Mouse (Mus musculus) olfactory bulb, adult 2 months (tissue): ENCODE results near the gene Spryd7. TPM values are rescaled to one million over a fixed set of nuclear protein-coding genes. Genes with fewer than 3 reads are reported as not detected.

ENCODE experiments used
- H3K27ac ChIP-seq: fragments of 200-500 bp; 2 replicates; pipeline ENCODE4 v1.5.1; 2012; ENCODE audit warnings: low read depth, low read length; ENCODE audit not compliant: insufficient read depth
- H3K4me1 ChIP-seq: fragments of 200-500 bp; 2 replicates; pipeline ENCODE4 v1.6.1; 2012; ENCODE audit warnings: low read length; ENCODE audit not compliant: control insufficient read depth, insufficient read depth
- H3K4me3 ChIP-seq: fragments of 200-500 bp; 2 replicates; pipeline ENCODE4 v1.5.1; 2012; ENCODE audit warnings: mild to moderate bottlenecking, low read depth, low read length, moderate library complexity; ENCODE audit not compliant: insufficient read depth
- CTCF ChIP-seq: fragments of 200-500 bp; IDR thresholded peaks from 2 replicates; pipeline ENCODE4 v1.5.1; 2012; ENCODE audit warnings: low read depth, mild to moderate bottlenecking, low read length, moderate library complexity; ENCODE audit not compliant: insufficient read depth
- POLR2A ChIP-seq: fragments of 200-500 bp; IDR thresholded peaks from 2 replicates; pipeline ENCODE4 v1.6.1; 2012; ENCODE audit warnings: mild to moderate bottlenecking, low read depth, low read length, moderate library complexity; ENCODE audit not compliant: insufficient read depth
- WGBS: fragments of 180-500 bp; shearing (Covaris S2); methylation state at CpG from one replicate; pipeline ENCODE4 v1.1.7; 2018; 5-methylcytosine and 5-hydroxymethylcytosine counted together
- polyA plus RNA-seq: library from polyadenylated mRNA; stranded (reverse); fragments of >200 nt; gene quantifications from 2 replicates; pipeline ENCODE4 v1.2.4, GENCODE M21; 2012; ENCODE audit warnings: low replicate concordance; ENCODE audit not compliant: missing spikeins, insufficient read depth, insufficient read length

Spryd7 gene
- polyA plus RNA-seq, 1 experiment = not detected

- Histone ChIP-seq H3K27ac (no peak overlapping the region), H3K4me1 (no peaks in the 10 kb centered on the region), H3K4me3 (no peak overlapping the region)
- 88% methylated on average over 10 of the region's 10 CpGs for WGBS
- TF ChIP-seq CTCF (no peak), POLR2A (no peak)
Measured at GRCm38 (mm10) chr14:61518659-61519480, 37.8 kb downstream of the Spryd7 start.

- TF ChIP-seq CTCF (no peak), POLR2A (no peak)
- H3K4me3 ChIP-seq = no peak overlapping the region
- WGBS = 90% methylated on average over 9 of the region's 9 CpGs
- H3K4me1 ChIP-seq = no peaks in the 10 kb centered on the region
- no peak overlapping the region for H3K27ac ChIP-seq
Measured at GRCm38 (mm10) chr14:61516471-61517426, 39.9 kb downstream of the Spryd7 start.

GRCm38 (mm10) chr14:61511494-61511893 lies 45.2 kb downstream of the Spryd7 start:
- 60% methylated on average over 2 of the region's 2 CpGs for WGBS
- no peak for TF ChIP-seq POLR2A
- TF ChIP-seq CTCF = no peak
- Histone ChIP-seq H3K27ac (no peak overlapping the region), H3K4me1 (no peaks in the 10 kb centered on the region), H3K4me3 (no peak overlapping the region)

DNA sequence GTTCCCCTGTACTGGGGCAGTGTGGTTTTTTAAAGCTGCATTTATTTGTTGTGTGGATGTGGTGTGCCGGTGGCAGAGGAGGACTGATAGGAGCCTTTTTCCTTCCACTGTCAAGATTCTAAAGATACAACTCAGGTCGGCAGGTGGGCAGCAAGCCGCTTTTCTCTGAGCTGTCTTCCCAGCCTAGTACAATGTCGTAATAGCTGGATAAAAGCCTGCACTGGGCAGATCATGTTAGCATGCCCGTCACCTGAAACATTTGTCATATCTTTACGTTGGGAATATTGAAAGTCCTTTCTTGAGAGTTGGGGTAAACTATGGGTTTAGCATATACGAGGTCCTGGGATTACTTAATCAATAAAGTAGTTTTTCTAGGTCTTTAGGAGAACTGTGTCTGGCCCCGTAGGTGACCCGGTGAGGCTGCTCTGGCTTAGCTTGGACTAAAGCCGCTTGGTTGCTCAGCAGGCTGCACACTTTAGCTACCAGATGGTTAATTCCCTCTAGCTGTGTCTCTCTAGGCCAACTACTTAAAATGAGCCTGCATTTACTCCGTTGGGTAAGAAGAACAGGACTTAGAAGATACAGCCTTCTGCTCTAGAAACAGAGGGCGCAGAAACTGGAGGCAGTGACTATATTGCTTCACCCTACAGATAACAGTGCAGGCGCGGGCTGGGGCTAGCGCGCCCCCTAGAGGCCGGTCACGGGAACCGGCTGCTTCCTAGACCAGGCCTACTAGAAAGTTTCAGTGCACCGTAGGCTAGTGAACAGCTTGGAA lies 58.8 kb downstream of the Spryd7 start:
- WGBS = 43% methylated on average over 20 of the region's 20 CpGs
- TF ChIP-seq POLR2A (no peak), CTCF (peak; percentile 98)
- no peak overlapping the region for H3K4me3 ChIP-seq

GRCm38 (mm10) chr14:61493511-61494135 lies 63.1 kb downstream of the Spryd7 start:
- Histone ChIP-seq H3K4me3 (no peak overlapping the region), H3K27ac (no peak overlapping the region), H3K4me1 (no peaks in the 10 kb centered on the region)
- no peak for TF ChIP-seq POLR2A
- no peak for TF ChIP-seq CTCF
- 82% methylated on average over 6 of the region's 6 CpGs for WGBS

More for the DNA sequence above, 58.8 kb downstream of the Spryd7 start:
- Histone ChIP-seq H3K27ac (no peak overlapping the region), H3K4me1 (no peaks in the 10 kb centered on the region)

Other genes starting within 250 kb of the Spryd7 start
- gene Arl11, start 247.1 kb downstream of the Spryd7 start, polyA plus RNA-seq = not detected in 2 replicates
- not detected in 2 replicates for gene Ebpl, start 196.4 kb downstream of the Spryd7 start, polyA plus RNA-seq
- gene Kpna3, start 117.0 kb downstream of the Spryd7 start, polyA plus RNA-seq = 150 TPM in 1 of 2 replicates, not detected in the other
- not detected in 2 replicates for gene Trim13, start 41.4 kb upstream of the Spryd7 start, polyA plus RNA-seq
- gene Kcnrg, start 50.6 kb upstream of the Spryd7 start, polyA plus RNA-seq = not detected in 2 replicates